Comparison of ENCODE assay signal across 23 mouse cellular contexts in genomic region chr5:111709195-111709901, GRCm38 (mm10). TPM values are rescaled to one million over a fixed set of nuclear protein-coding genes. Genes with fewer than 3 reads are reported as not detected.
DNase-seq lines count a peak whose midpoint lies in the region; ATAC-seq lines count a peak whose summit lies in the region.
"Had no signal": no experiment of that assay in that cellular context is flagged by ENCODE, and none has a peak within 500 bp of the region (broad histone marks: within the 10 kb centered on the region; RNA-seq: fewer than 3 reads in every experiment).

No protein-coding gene starts in this region.

- H3K9me3 ChIP-seq in neural tube, embryonic 12.5 days = peaks cover 15% of the 10 kb centered on the region; the same call in 1 of the 2 replicates
- peaks cover 9% of the 10 kb centered on the region for H3K9me3 ChIP-seq in hindbrain, embryonic 15.5 days
- H3K9me3 ChIP-seq in midbrain, embryonic 16.5 days (replicated peaks; ENCODE audit: control insufficient read depth, low read length, poor library complexity, severe bottlenecking) = 0 out of 2 replicates have a peak, but pooled peaks cover 6% of the 10 kb centered on the region
- H3K9me3 ChIP-seq in intestine, embryonic 15.5 days = no peaks in the 10 kb centered on the region
- H3K9me3 ChIP-seq: limb, embryonic 15.5 days had no signal

- H3K27ac ChIP-seq in neural tube, embryonic 12.5 days = no peak overlapping the region
- no peak overlapping the region; the same call in 1 of the 2 replicates for H3K27ac ChIP-seq in hindbrain, embryonic 15.5 days (replicated peaks)
- peak overlapping the region; percentile 37 for H3K27ac ChIP-seq in midbrain, embryonic 16.5 days (ENCODE audit: low read length)
- no peak overlapping the region for H3K27ac ChIP-seq in intestine, embryonic 15.5 days
- H3K27ac ChIP-seq: kidney, embryonic 15.5 days; limb, embryonic 15.5 days had no signal

- DNase-seq in neural tube, embryonic 10.5 days (ENCODE audit: extremely low spot score, low spot score) = no peak
- DNase-seq in adrenal gland, postnatal 10 days = no peak
- no peak for DNase-seq in heart, postnatal 25 days (ENCODE audit: low spot score)
- DNase-seq: adrenal gland, adult 2 months; cerebellum, adult 8-10 months; heart, adult 11 months; layer of hippocampus, adult 9-11 months; lung, adult 18-20 months; lung, postnatal 36 days; right cerebral cortex, postnatal 14 days; thymus, postnatal 4 days had no signal

- H3K4me3 ChIP-seq in neural tube, embryonic 12.5 days = no peak overlapping the region
- H3K4me3 ChIP-seq in hindbrain, embryonic 15.5 days = no peak overlapping the region
- no peak overlapping the region for H3K4me3 ChIP-seq in midbrain, embryonic 16.5 days (ENCODE audit: low read depth, low read length)
- no peak overlapping the region for H3K4me3 ChIP-seq in intestine, embryonic 15.5 days (replicated peaks)
- H3K4me3 ChIP-seq: kidney, embryonic 15.5 days; limb, embryonic 15.5 days had no signal

- peaks cover 3% of the 10 kb centered on the region for H3K4me1 ChIP-seq in neural tube, embryonic 12.5 days
- peaks cover 11% of the 10 kb centered on the region for H3K4me1 ChIP-seq in hindbrain, embryonic 15.5 days (replicated peaks)
- peaks cover 10% of the 10 kb centered on the region for H3K4me1 ChIP-seq in midbrain, embryonic 16.5 days (ENCODE audit: control insufficient read depth, insufficient read depth, low read length)
- no peaks in the 10 kb centered on the region for H3K4me1 ChIP-seq in intestine, embryonic 15.5 days (replicated peaks)
- H3K4me1 ChIP-seq: limb, embryonic 15.5 days had no signal

- H3K27me3 ChIP-seq in neural tube, embryonic 12.5 days (replicated peaks) = no peaks in the 10 kb centered on the region
- H3K27me3 ChIP-seq in hindbrain, embryonic 15.5 days = no peaks in the 10 kb centered on the region
- H3K27me3 ChIP-seq in midbrain, embryonic 16.5 days (ENCODE audit: control insufficient read depth, insufficient read depth, low read depth, low read length) = no peaks in the 10 kb centered on the region
- no peaks in the 10 kb centered on the region; the same call in 1 of the 2 replicates for H3K27me3 ChIP-seq in intestine, embryonic 15.5 days (replicated peaks)

- no peak overlapping the region for H3K4me2 ChIP-seq in neural tube, embryonic 12.5 days (replicated peaks)
- H3K4me2 ChIP-seq in hindbrain, embryonic 15.5 days = no peak overlapping the region
- H3K4me2 ChIP-seq in midbrain, embryonic 16.5 days (ENCODE audit: low read length) = no peak overlapping the region
- no peak overlapping the region for H3K4me2 ChIP-seq in intestine, embryonic 15.5 days (replicated peaks)
- H3K4me2 ChIP-seq: kidney, embryonic 15.5 days; limb, embryonic 15.5 days had no signal

- no peaks in the 10 kb centered on the region for H3K36me3 ChIP-seq in neural tube, embryonic 12.5 days
- no peaks in the 10 kb centered on the region for H3K36me3 ChIP-seq in hindbrain, embryonic 15.5 days
- no peaks in the 10 kb centered on the region for H3K36me3 ChIP-seq in midbrain, embryonic 16.5 days (ENCODE audit: control insufficient read depth, insufficient read depth, low read length)
- no peaks in the 10 kb centered on the region for H3K36me3 ChIP-seq in intestine, embryonic 15.5 days
- H3K36me3 ChIP-seq: kidney, embryonic 15.5 days; limb, embryonic 15.5 days had no signal

- ATAC-seq in neural tube, embryonic 12.5 days (ENCODE audit: low FRiP score, low read depth) = 0 out of 2 replicates have a peak, but pooled peaks have one; percentile 50
- peak; percentile 59; the same call in 1 of the 2 replicates for ATAC-seq in hindbrain, embryonic 15.5 days (ENCODE audit: low FRiP score, low read depth)
- ATAC-seq in midbrain, embryonic 16.5 days = peak; percentile 66; the same call in 1 of the 2 replicates
- ATAC-seq in intestine, embryonic 15.5 days = no peak

- intact Hi-C loops in heart, postnatal 25 days (cut with DNase I) = no loop called here

- no peak overlapping the region for H3K9ac ChIP-seq in neural tube, embryonic 12.5 days
- H3K9ac ChIP-seq in hindbrain, embryonic 15.5 days = no peak overlapping the region
- H3K9ac ChIP-seq in midbrain, embryonic 16.5 days (ENCODE audit: low read depth, low read length) = peak overlapping the region; percentile 27; the same call in 1 of the 2 replicates
- H3K9ac ChIP-seq in intestine, embryonic 15.5 days = no peak overlapping the region
- H3K9ac ChIP-seq: kidney, embryonic 15.5 days; limb, embryonic 15.5 days had no signal

- WGBS in neural tube, embryonic 12.5 days = 35% methylated on average over 8 of the region's 8 CpGs
- 21% methylated on average over 8 of the region's 8 CpGs for whole genome bisulfite sequencing in hindbrain, embryonic 15.5 days
- WGBS in midbrain, embryonic 16.5 days = 13% methylated on average over 8 of the region's 8 CpGs
- WGBS in intestine, embryonic 15.5 days = 35% methylated on average over 8 of the region's 8 CpGs

RNA-seq across cellular contexts. Expression of gene Gm26897, which starts 24.4 kb away (rescaled TPM):
- polyA plus RNA-seq in neural tube, embryonic 12.5 days (2016; fragmentation: Nextera tagmentation; extraction: Ambion mirVana) = not detected in 2 replicates
- polyA plus RNA-seq in hindbrain, embryonic 15.5 days (2015; fragmentation: Nextera tagmentation; extraction: Ambion mirVana) = not detected in 2 replicates
- polyA plus RNA-seq in midbrain, embryonic 16.5 days (2015; fragmentation: Nextera tagmentation; extraction: Ambion mirVana) = not detected in 2 replicates
- not detected for total RNA-seq in adrenal gland, postnatal 10 days (2021)
- total RNA-seq in heart, postnatal 25 days (2021) = not detected
- polyA plus RNA-seq in intestine, embryonic 15.5 days (2015; fragmentation: Nextera tagmentation; extraction: Ambion mirVana) = not detected in 2 replicates
- total RNA-seq: adrenal gland, adult 2 months; ES-E14; left cerebral cortex, postnatal 10 days; monocyte, adult 5-6 weeks had no signal
- polyA plus RNA-seq: adrenal gland, adult 2 months; C2C12; heart, embryonic 16.5 days; intestine, embryonic 14.5 days; kidney, embryonic 15.5 days; limb, embryonic 15.5 days had no signal
